Mouse (Mus musculus): ENCODE data around the gene Klrg1.

DNA sequence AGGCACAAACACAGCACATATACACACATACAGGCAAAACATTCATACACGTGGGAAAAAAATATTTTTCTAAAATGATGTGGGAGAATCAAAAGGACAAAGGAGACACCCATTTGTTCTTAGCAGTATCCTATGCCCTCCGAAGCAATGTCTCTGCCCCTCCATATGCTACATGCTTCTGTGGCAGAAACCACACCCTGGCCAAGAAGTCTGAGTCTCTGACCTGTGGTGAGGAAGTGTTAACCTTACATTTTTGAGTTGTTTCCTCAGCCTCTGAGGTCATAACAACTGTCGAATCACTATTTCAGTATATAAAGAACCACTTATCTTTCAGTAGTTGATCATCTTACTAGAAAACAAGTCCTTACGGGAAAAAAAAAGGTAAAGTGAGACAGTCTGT, 20.0 kb upstream of the Klrg1 start:
- TF ChIP-seq POLR2A (IDR thresholded peaks at IDR 0.05; ENCODE audit: low read depth, low read length): no peak
- TF ChIP-seq CTCF (IDR thresholded peaks at IDR 0.05; ENCODE audit: extremely low read depth, insufficient read length, insufficient replicate concordance, low read depth, low read length): no peak

All from small intestine, adult 2 months (tissue).